Mouse (Mus musculus) heart, postnatal 10 days (tissue): ENCODE data around the gene Hoxd12. TPM values are rescaled to one million over a fixed set of nuclear protein-coding genes. Genes with fewer than 3 reads are reported as not detected.

Source experiments
- DNase-seq, 2 experiments: peaks; one replicate each; pipeline ENCODE4 v3.0.0; 2021
- intact Hi-C: fragments of 180-260 bp; cut with DNase I; formaldehyde crosslinking; loops from one replicate; pipeline ENCODE4 v1.15.1; 2025
- total RNA-seq, 2 experiments: library from RNA; stranded (reverse); gene quantifications; 2 replicates each; pipeline ENCODE4 v1.2.3; 2021

The Hoxd12 gene
- total RNA-seq, result not detected

- intact Hi-C loops, result loop anchor here (5.0 kb wide), 1 partner anchor 1103 kb away; no protein-coding TSS in a partner anchor
- DNase-seq, result no peak
Observed at GRCm38 (mm10) chr2:74674881-74675665, at the start of gene Hoxd12. Gene Hoxd12 (plus strand): TSS chr2:74675013.

GRCm38 (mm10) chr2:74635412-74635811, 39.4 kb upstream of the Hoxd12 start:
- DNase-seq, result no peak
- intact Hi-C loops, result no loop called here

GRCm38 (mm10) chr2:74642431-74642830, 32.4 kb upstream of the Hoxd12 start:
- intact Hi-C loops, result no loop called here
- DNase-seq, result no peak

GRCm38 (mm10) chr2:74645631-74646030, 29.2 kb upstream of the Hoxd12 start:
- no peak for DNase-seq
- intact Hi-C loops, result no loop called here

GRCm38 (mm10) chr2:74647082-74647864, 27.5 kb upstream of the Hoxd12 start:
- DNase-seq, result no peak
- intact Hi-C loops, result no loop called here

GRCm38 (mm10) chr2:74652996-74653340, 21.8 kb upstream of the Hoxd12 start:
- DNase-seq, result no peak
- intact Hi-C loops, result loop anchor here (5.0 kb wide), 1 partner anchor 1376 kb away; no protein-coding TSS in a partner anchor

- intact Hi-C loops, result loop anchor here (5.0 kb wide), 1 partner anchor 1377 kb away; no protein-coding TSS in a partner anchor
- DNase-seq, result peak in 1 of 2 experiments; percentile 30
Observed at GRCm38 (mm10) chr2:74653781-74654535, 20.9 kb upstream of the Hoxd12 start.

- intact Hi-C loops, result loop anchor here (5.0 kb wide), 1 partner anchor 1378 kb away; no protein-coding TSS in a partner anchor
- no peak for DNase-seq
Observed at GRCm38 (mm10) chr2:74654743-74655419, 19.9 kb upstream of the Hoxd12 start.

GRCm38 (mm10) chr2:74655420-74655781, 19.4 kb upstream of the Hoxd12 start:
- DNase-seq, result peak in 1 of 2 experiments; percentile 51
- intact Hi-C loops, result no loop called here

- intact Hi-C loops, result no loop called here
- DNase-seq, result peak; percentile 8 to 18
Observed at GRCm38 (mm10) chr2:74655821-74656631, 18.8 kb upstream of the Hoxd12 start.

GRCm38 (mm10) chr2:74656632-74657021, 18.2 kb upstream of the Hoxd12 start:
- intact Hi-C loops, result no loop called here
- DNase-seq, result peak; percentile 19 to 25

GRCm38 (mm10) chr2:74657251-74658023, 17.4 kb upstream of the Hoxd12 start:
- intact Hi-C loops, result no loop called here
- peak; percentile 40 to 46 for DNase-seq

GRCm38 (mm10) chr2:74658024-74658666, 16.7 kb upstream of the Hoxd12 start:
- intact Hi-C loops, result no loop called here
- peak in 1 of 2 experiments; percentile 27 for DNase-seq

GRCm38 (mm10) chr2:74658667-74659371, 16.0 kb upstream of the Hoxd12 start:
- peak; percentile 36 to 39 for DNase-seq
- intact Hi-C loops, result no loop called here

- peak in 1 of 2 experiments; percentile 31 for DNase-seq
- intact Hi-C loops, result loop anchor here (5.0 kb wide), 1 partner anchor 692 kb away; no protein-coding TSS in a partner anchor
Observed at GRCm38 (mm10) chr2:74659507-74660005, 15.3 kb upstream of the Hoxd12 start, which contains the start of gene Evx2. Gene Evx2 (minus strand): TSS chr2:74659557.

GRCm38 (mm10) chr2:74660421-74661375, 14.1 kb upstream of the Hoxd12 start:
- DNase-seq, result peak in 1 of 2 experiments; percentile 2
- intact Hi-C loops, result loop anchor here (5.0 kb wide), 1 partner anchor 693 kb away; no protein-coding TSS in a partner anchor
